In the genomic region with DNA sequence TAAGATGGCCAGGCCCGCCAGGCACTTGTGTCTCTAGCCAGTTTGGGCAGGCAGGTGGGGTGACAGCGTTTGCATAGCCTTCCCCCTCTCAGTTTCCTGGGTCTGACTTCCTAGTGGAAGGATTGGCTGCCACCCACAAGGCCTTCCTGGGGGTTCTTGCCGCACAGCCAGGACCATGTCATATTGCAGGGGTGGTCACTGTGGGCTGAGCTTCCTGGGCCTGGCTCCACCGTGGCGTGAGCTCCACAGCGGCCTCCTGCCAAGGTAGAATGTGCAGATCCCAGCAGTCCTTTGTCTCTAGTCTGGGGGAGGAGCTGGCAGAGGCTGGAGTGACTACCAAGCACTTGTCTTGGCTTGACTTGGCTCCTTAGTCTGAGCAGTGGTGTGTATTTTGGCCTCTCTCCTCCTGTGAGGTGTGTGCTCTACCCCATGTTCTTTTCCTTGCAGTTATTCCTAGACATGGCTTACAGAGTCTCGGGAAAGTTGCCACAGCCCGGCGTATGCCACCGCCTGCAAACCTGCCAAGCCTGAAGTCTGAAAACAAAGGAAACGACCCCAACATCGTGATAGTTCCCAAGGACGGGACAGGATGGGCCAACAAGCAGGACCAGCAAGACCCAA, we compare ENCODE assay signal across 9 mouse cellular contexts. TPM values are rescaled to one million over a fixed set of nuclear protein-coding genes. Genes with fewer than 3 reads are reported as not detected.
A peak's percentile ranks its signal among the peaks of the same experiment; 100 is the strongest.
DNase-seq lines count a peak whose midpoint lies in the region; ATAC-seq lines count a peak whose summit lies in the region.
"Had no signal": no experiment of that assay in that cellular context is flagged by ENCODE, and none has a peak within 500 bp of the region (broad histone marks: within the 10 kb centered on the region; RNA-seq: fewer than 3 reads in every experiment).

No protein-coding gene starts in this region.

- peak overlapping the region; percentile 16; the same call in 1 of the 2 replicates for H3K4me2 ChIP-seq in hindbrain, embryonic 16.5 days (ENCODE audit: low read length)
- H3K4me2 ChIP-seq: liver, embryonic 13.5 days had no signal

- peaks cover 17% of the 10 kb centered on the region for H3K36me3 ChIP-seq in hindbrain, embryonic 16.5 days (ENCODE audit: control insufficient read depth, insufficient read depth, low read length)

- peak; percentile 45 for DNase-seq in adrenal gland, postnatal 14 days
- DNase-seq in adrenal gland, postnatal 25 days: no peak
- peak; percentile 51 to 60 for DNase-seq in urinary bladder, postnatal 36 days (ENCODE audit: low spot score in 2 of 2)
- DNase-seq in urinary bladder, postnatal 25 days (ENCODE audit: low spot score): no peak
- peak; percentile 82 for DNase-seq in lung, postnatal 25 days (ENCODE audit: low spot score)
- no peak for DNase-seq in thymus, postnatal 10 days (ENCODE audit: low spot score in 2 of 2)
- DNase-seq: liver, embryonic 13.5 days had no signal

- ATAC-seq in hindbrain, embryonic 16.5 days: peak; percentile 82
- no peak for ATAC-seq in inflammation-experienced regulatory T-cells, adult 6 months

- H3K9ac ChIP-seq in hindbrain, embryonic 16.5 days (ENCODE audit: low read depth, low read length): peak overlapping the region; percentile 32
- H3K9ac ChIP-seq: liver, embryonic 13.5 days had no signal

- peaks cover 28% of the 10 kb centered on the region for H3K4me1 ChIP-seq in hindbrain, embryonic 16.5 days (ENCODE audit: control insufficient read depth, insufficient read depth, low read depth, low read length)

- peak overlapping the region; percentile 61 for H3K27ac ChIP-seq in hindbrain, embryonic 16.5 days (ENCODE audit: low read depth, low read length)
- H3K27ac ChIP-seq: liver, embryonic 13.5 days had no signal

- H3K4me3 ChIP-seq in hindbrain, embryonic 16.5 days (ENCODE audit: low read length): no peak overlapping the region
- H3K4me3 ChIP-seq: liver, embryonic 13.5 days had no signal

- H3K9me3 ChIP-seq in hindbrain, embryonic 16.5 days (ENCODE audit: control insufficient read depth, low read length): no peaks in the 10 kb centered on the region
- H3K9me3 ChIP-seq: liver, embryonic 13.5 days had no signal

- no peaks in the 10 kb centered on the region for H3K27me3 ChIP-seq in hindbrain, embryonic 16.5 days (replicated peaks; ENCODE audit: control insufficient read depth, insufficient read depth, low read length)
- H3K27me3 ChIP-seq: liver, embryonic 13.5 days had no signal

- WGBS in hindbrain, embryonic 16.5 days: 41% methylated on average over 13 of the region's 13 CpGs

RNA-seq across cellular contexts. Expression of gene Prrc2b, which starts 31.9 kb away (rescaled TPM):
- total RNA-seq in adrenal gland, postnatal 14 days (2021): 86.4 and 91.3 TPM in 2 replicates
- 112 and 128 TPM in 2 replicates for total RNA-seq in adrenal gland, postnatal 25 days (2021)
- polyA plus RNA-seq in hindbrain, embryonic 16.5 days (2015; fragmentation: Nextera tagmentation; extraction: Ambion mirVana): 49.7 and 66.2 TPM in 2 replicates
- 10 to 100 TPM; 33.6 to 40.3 (median 35.2) TPM for polyA plus RNA-seq in inflammation-experienced regulatory T-cells, adult 6 months (2017; shearing (Covaris generic))

RNA-seq across cellular contexts. Expression of gene Pomt1, which starts 53.6 kb away (rescaled TPM):
- total RNA-seq in adrenal gland, postnatal 14 days (2021): 29.2 and 32.4 TPM in 2 replicates
- total RNA-seq in adrenal gland, postnatal 25 days (2021): 47.0 and 54.2 TPM in 2 replicates
- polyA plus RNA-seq in hindbrain, embryonic 16.5 days (2015; fragmentation: Nextera tagmentation; extraction: Ambion mirVana): 32.6 and 34.1 TPM in 2 replicates
- 1 to 10 TPM; 2.4 to 4.2 (median 3.0) TPM for polyA plus RNA-seq in inflammation-experienced regulatory T-cells, adult 6 months (2017; shearing (Covaris generic))

Comparison
In these comparisons a context has a peak if more than half of its experiments do, and no peak if none do; other contexts are left out.
1. DNase-seq: peak in adrenal gland, postnatal 14 days (single experiment), urinary bladder, postnatal 36 days (2 of 2) and lung, postnatal 25 days (single experiment); none in adrenal gland, postnatal 25 days (single experiment), urinary bladder, postnatal 25 days (single experiment) and thymus, postnatal 10 days (0 of 2).